ENCODE assay signal across 8 mouse cellular contexts in genomic region chr2:102201198-102201948, GRCm38 (mm10). TPM values are rescaled to one million over a fixed set of nuclear protein-coding genes. Genes with fewer than 3 reads are reported as not detected.
DNase-seq lines count a peak whose midpoint lies in the region; TF ChIP-seq lines count a peak whose summit lies in the region.

No protein-coding gene starts in this region.

- no peak overlapping the region for H3K4me2 ChIP-seq in CH12.LX (ENCODE audit: insufficient read depth, low read depth, poor library complexity, severe bottlenecking)

- H3K9ac ChIP-seq in CH12.LX (ENCODE audit: insufficient read depth, low read depth), result no peak overlapping the region

- in situ Hi-C loops in CH12.LX (cut with MboI; ENCODE audit: low pct_ligation_motif_present, low pct_unique_long_range_greater_than_20kb, low sequenced_read_pairs), result no loop called here

- H3K9me3 ChIP-seq in CH12.LX (replicated peaks; ENCODE audit: low read length), result no peaks in the 10 kb centered on the region

- H3K27ac ChIP-seq in CH12.LX (ENCODE audit: insufficient read depth, low read depth), result no peak overlapping the region
- no peak overlapping the region; the same call in 1 of the 2 replicates for H3K27ac ChIP-seq in cerebellum, adult 2 months (ENCODE audit: insufficient read depth, low read length)

- dilution Hi-C loops in CH12.LX (cut with MboI; ENCODE audit: extremely low pct_ligation_motif_present, extremely low pct_unique_long_range_greater_than_20kb, low sequenced_read_pairs), result no loop called here

- TF ChIP-seq POLR2A in CH12.LX (IDR thresholded peaks at IDR 0.05; ENCODE audit: low read depth, low read length), result no peak
- TF ChIP-seq POLR2A in cerebellum, adult 2 months (IDR thresholded peaks at IDR 0.05; ENCODE audit: borderline replicate concordance, insufficient read depth, low read length), result no peak

- 27% methylated on average over 13 of the region's 14 CpGs for WGBS in cerebellum, adult 2 months

- no peak for TF ChIP-seq EP300 in CH12.LX (IDR thresholded peaks at IDR 0.05; ENCODE audit: low read length)

- H3K4me1 ChIP-seq in CH12.LX (ENCODE audit: control insufficient read depth in 1 of 2, insufficient read depth in 2 of 2), result peaks cover 0 to 5% of the 10 kb centered on the region in 2 experiments; a peak in 2 of 4 replicates
- peaks cover 9% of the 10 kb centered on the region for H3K4me1 ChIP-seq in cerebellum, adult 2 months (ENCODE audit: control insufficient read depth, insufficient read depth, low read length)

- no peaks in the 10 kb centered on the region for H3K27me3 ChIP-seq in CH12.LX (replicated peaks)
- no peaks in the 10 kb centered on the region; the same call in 1 of the 2 replicates for H3K27me3 ChIP-seq in cerebellum, adult 2 months (ENCODE audit: control insufficient read depth, insufficient read depth, low read length)

- TF ChIP-seq RAD21 in CH12.LX (IDR thresholded peaks at IDR 0.05; ENCODE audit: low read depth, low read length), result no peak

- H3K4me3 ChIP-seq in CH12.LX (replicated peaks in 1 of 3; ENCODE audit: low read depth in 2 of 3, low read length in 2 of 3, poor library complexity in 1 of 3), result no peak overlapping the region
- H3K4me3 ChIP-seq in cerebellum, adult 2 months (replicated peaks; ENCODE audit: insufficient read depth, low read depth, low read length), result no peak overlapping the region

- peak; percentile 56 to 66 for DNase-seq in heart, adult 18-20 months
- no peak for DNase-seq in heart, adult 8-10 months (ENCODE audit: low spot score)
- no peak for DNase-seq in CH12.LX (ENCODE audit: extremely low read depth)
- peak; percentile 50 to 62 for DNase-seq in cerebellum, adult 2 months
- DNase-seq in kidney, postnatal 14 days, result peak; percentile 59
- DNase-seq in ovary, postnatal 36 days (ENCODE audit: low spot score), result peak; percentile 47
- DNase-seq in embryo, embryonic 9.5 days (ENCODE audit: extremely low spot score), result no peak
- no peak for DNase-seq in thymus, postnatal 4 days

- H3K79me2 ChIP-seq in CH12.LX (replicated peaks; ENCODE audit: control insufficient read depth, extremely low read depth, insufficient read depth, poor library complexity, severe bottlenecking), result no peaks in the 10 kb centered on the region

- no peak; a peak in 1 of 4 replicates for TF ChIP-seq CTCF in CH12.LX (conservative IDR thresholded peaks at IDR 0.05 in 1 of 2, IDR thresholded peaks at IDR 0.05 in 1 of 2; ENCODE audit: low read depth in 2 of 2, low read length in 2 of 2)
- no peak for TF ChIP-seq CTCF in cerebellum, adult 2 months (IDR thresholded peaks at IDR 0.05; ENCODE audit: borderline replicate concordance, insufficient read depth, low read depth, low read length)

- no peaks in the 10 kb centered on the region for H3K36me3 ChIP-seq in CH12.LX (replicated peaks in 1 of 2; ENCODE audit: control insufficient read depth in 1 of 2, insufficient read depth in 1 of 2, low read length in 1 of 2)

TF ChIP-seq in CH12.LX, 34 proteins besides CTCF, POLR2A, EP300 and RAD21:
- no peak for TF ChIP-seq NELFE (IDR thresholded peaks at IDR 0.05; ENCODE audit: low read depth, low read length)
- TF ChIP-seq ZNF384 (IDR thresholded peaks at IDR 0.05; ENCODE audit: low read depth, low read length), result peak; percentile 46; the same call in 1 of the 2 replicates
- no peak for TF ChIP-seq BHLHE40 (IDR thresholded peaks at IDR 0.05; ENCODE audit: low read depth, low read length)
TF ChIP-seq in CH12.LX: peak in this region for 1.

RNA-seq across cellular contexts. Expression of gene Ldlrad3, which starts 15.2 kb away (rescaled TPM):
- total RNA-seq in heart, adult 18-20 months (2021), result 1 to 10 TPM; 3.1 to 3.4 TPM
- total RNA-seq in heart, adult 8-10 months (2022), result 1 to 10 TPM; 3.1 to 3.7 (median 3.4) TPM
- 0.30 and 0.42 TPM in 2 replicates for total RNA-seq in CH12.LX (2012; rRNA removed)
- total RNA-seq in CH12.LX (2014; rRNA removed), result 2.1 and 2.3 TPM in 2 replicates
- 2.2 and 2.7 TPM in 2 replicates for polyA plus RNA-seq in CH12.LX (2012; ENCODE audit: insufficient read length, low read depth)
- polyA plus RNA-seq in cerebellum, adult 2 months (2012; rRNA removed), result 11.7 and 12.3 TPM in 2 replicates

Comparison
In these comparisons a context has a peak if more than half of its experiments do, and no peak if none do; other contexts are left out.
1. DNase-seq: peak in heart, adult 18-20 months (2 of 2), cerebellum, adult 2 months (2 of 2), kidney, postnatal 14 days (single experiment) and ovary, postnatal 36 days (single experiment); none in heart, adult 8-10 months (single experiment), CH12.LX (single experiment), embryo, embryonic 9.5 days (single experiment) and thymus, postnatal 4 days (single experiment).